Mouse (Mus musculus) subcutaneous adipose tissue, adult 2 months (tissue): ENCODE data around the gene Nefh. TPM values are rescaled to one million over a fixed set of nuclear protein-coding genes. Genes with fewer than 3 reads are reported as not detected.

Source experiments
- polyA plus RNA-seq: library from polyadenylated mRNA; depleted of rRNA; stranded (reverse); fragments of >200 nt; gene quantifications from 2 replicates; pipeline ENCODE4 v1.2.3, GENCODE M21; 2012; ENCODE audit warnings: low replicate concordance; rRNA removed

Gene Nefh
- polyA plus RNA-seq: 0.09 TPM in 1 of 2 replicates, not detected in the other

DNA sequence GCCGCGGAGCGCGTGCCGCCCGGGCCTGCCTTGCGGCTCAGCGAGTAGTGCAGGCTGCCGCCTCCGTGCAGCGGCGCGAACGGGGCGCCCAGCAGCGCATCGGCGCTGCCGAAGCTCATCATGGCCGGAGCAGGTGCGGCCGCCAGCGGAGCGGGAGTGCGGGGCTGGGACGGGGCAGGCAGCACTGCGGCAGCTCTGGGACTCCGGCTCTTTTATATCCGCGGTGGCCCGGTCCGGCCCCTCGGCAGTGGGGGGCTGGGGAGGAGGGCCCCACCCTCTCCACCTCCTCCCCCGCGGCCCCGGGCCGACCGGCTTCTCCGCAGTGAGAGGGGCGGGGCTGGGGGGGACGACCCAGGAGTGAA, at the start of gene Nefh:
Nefh (minus strand) TSS at position 252 of the 362 bp plus-strand sequence.

DNA sequence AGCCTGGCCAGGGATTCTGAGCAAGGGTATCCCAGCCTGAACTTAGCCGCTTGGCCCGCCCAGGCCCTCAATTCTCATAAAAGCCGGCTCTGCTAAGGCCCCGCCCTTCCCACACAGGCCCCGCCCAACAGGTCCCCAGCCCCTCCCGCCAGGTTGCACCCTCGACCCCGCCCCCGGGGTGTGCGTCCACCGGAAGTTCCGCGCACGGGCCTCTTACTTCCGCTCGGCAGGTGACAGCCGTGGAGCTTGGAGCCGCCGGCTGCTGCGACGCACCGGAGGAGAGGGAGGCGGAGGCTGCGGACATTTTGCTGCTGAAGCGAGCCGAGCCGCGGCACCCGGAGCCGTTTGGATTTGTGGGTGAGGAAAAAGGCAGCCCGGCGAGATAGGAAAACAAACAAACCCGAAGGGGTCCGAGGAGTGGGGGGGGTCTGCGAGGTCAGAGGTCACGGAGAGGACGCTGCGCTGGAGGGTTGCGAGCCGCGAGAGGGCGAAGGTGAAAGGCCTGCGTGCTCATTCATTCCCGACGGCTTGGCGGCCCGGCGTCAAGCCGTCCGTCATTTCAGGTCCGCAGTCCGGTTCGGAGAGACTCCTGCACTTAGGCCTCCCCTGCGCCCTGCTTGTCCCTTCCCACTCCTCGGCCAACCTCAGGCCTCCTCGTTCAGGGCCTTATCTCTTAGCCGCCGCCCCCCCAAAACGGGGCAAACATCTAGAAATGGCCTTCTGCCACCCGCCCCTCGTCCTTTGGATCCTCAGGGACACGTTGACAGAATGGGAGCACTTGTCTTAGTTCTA, 39.0 kb upstream of the Nefh start, which contains the start of gene Ap1b1:
Ap1b1 (plus strand) TSS at position 130 of the 792 bp plus-strand sequence.

DNA sequence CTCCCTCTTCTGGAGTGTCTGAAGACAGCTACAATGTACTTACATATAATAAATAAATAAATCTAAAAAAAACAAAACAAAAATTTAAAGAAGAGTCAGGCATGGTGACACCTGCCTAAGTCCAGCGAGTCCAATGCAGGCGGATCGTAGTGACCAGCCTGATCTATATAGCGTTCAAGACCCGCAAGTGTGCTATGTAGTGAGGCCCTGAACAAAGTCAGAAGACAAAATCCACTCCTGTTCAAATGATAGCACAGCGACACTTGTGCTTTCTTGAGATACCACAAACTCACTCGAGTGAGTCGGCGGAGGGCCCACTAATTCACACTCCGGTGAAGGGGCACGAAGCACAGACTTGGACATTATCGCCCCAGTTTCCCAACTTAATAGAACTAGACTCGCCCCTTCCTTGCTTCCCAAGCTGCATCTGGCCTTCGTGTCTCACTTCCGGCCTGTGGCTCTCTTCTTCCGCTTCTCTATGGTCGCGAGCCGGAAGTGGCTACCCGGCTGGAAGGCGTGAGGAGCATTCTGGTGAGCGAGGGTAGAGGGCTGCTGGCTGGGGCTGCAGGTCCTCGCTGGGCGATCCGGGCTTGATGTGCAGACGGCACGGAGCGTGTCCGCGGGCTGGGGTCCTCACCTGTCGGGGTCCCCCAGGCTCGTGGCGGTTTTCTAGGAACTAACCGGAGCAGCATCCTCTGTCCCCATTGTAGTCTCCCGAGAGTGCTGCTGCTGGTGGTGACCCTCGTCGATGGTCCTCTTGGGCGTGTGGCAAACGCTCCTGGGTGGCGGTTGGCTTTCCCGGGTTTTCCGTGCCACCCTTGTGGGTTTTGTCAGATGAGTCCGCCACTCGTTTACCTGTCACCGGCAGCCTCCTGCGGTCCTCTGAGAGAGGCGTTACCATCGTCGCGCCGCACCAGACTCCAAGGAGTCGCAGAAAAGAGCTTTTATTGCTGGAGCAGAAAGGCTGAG, 52.7 kb downstream of the Nefh start, which contains the start of gene Thoc5:
Thoc5 (plus strand) TSS at position 473 of the 969 bp plus-strand sequence.

Other genes starting within 250 kb of the Nefh start
- 858 and 1,560 TPM in 2 replicates for gene Uqcr10, start 243.7 kb downstream of the Nefh start, polyA plus RNA-seq
- 46.1 and 51.9 TPM in 2 replicates for gene Zmat5, start 243.4 kb downstream of the Nefh start, polyA plus RNA-seq
- not detected in 2 replicates for gene Cabp7, start 201.3 kb downstream of the Nefh start, polyA plus RNA-seq
- gene Nf2, start 98.5 kb downstream of the Nefh start, polyA plus RNA-seq: 51.5 and 66.9 TPM in 2 replicates
- 16.7 and 48.0 TPM in 2 replicates for gene Nipsnap1, start 74.1 kb downstream of the Nefh start, polyA plus RNA-seq
- 21.1 and 29.7 TPM in 2 replicates for gene Thoc5, start 52.7 kb downstream of the Nefh start, polyA plus RNA-seq
- 85.0 and 92.8 TPM in 2 replicates for gene Ap1b1, start 38.8 kb upstream of the Nefh start, polyA plus RNA-seq
- 1.6 and 7.2 TPM in 2 replicates for gene Rasl10a, start 110.1 kb upstream of the Nefh start, polyA plus RNA-seq
- 85.7 and 101 TPM in 2 replicates for gene Gas2l1, start 117.3 kb upstream of the Nefh start, polyA plus RNA-seq
- gene Rhbdd3, start 150.9 kb upstream of the Nefh start, polyA plus RNA-seq: 37.1 and 38.6 TPM in 2 replicates
- gene Ewsr1, start 151.2 kb upstream of the Nefh start, polyA plus RNA-seq: 188 and 363 TPM in 2 replicates
- gene Emid1, start 204.2 kb upstream of the Nefh start, polyA plus RNA-seq: 4.0 and 57.9 TPM in 2 replicates